Mouse (Mus musculus): ENCODE data around the gene Timp2. TPM values are rescaled to one million over a fixed set of nuclear protein-coding genes. Genes with fewer than 3 reads are reported as not detected.

Timp2 gene
- polyA plus RNA-seq, 1 experiment, result 186 TPM

DNA sequence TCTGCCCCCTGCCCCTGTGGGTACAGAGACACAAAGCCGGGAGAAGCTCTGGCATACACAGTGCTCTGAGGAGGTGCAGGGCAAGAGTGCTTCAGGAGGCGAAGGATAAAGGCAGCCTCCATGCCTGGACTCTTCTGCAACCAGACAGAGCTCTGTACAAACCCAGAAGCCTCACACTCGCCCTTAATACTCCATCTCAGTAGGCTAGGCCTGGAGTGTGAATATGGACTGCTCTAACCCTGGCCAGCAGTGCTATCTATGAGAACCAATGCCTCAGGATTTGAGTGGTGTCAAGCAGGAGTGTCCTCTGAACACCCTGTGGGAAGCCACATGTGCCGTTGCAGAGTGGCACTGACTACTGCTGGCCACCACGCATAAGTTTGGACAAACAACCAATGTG lies 26.6 kb downstream of the Timp2 start:
- TF ChIP-seq POLR2A (IDR thresholded peaks at IDR 0.05; ENCODE audit: extremely low read depth, insufficient read depth, low read length), result no peak
- no peak for TF ChIP-seq CTCF (IDR thresholded peaks at IDR 0.05; ENCODE audit: extremely low read depth, insufficient read depth, low read length)
- Histone ChIP-seq H3K27ac (ENCODE audit: insufficient read depth, low read length) (no peak overlapping the region), H3K4me1 (ENCODE audit: control insufficient read depth, insufficient read depth, low read length) (peaks cover 23% of the 10 kb centered on the region), H3K4me3 (ENCODE audit: insufficient read depth, low read length) (no peak overlapping the region)

DNA sequence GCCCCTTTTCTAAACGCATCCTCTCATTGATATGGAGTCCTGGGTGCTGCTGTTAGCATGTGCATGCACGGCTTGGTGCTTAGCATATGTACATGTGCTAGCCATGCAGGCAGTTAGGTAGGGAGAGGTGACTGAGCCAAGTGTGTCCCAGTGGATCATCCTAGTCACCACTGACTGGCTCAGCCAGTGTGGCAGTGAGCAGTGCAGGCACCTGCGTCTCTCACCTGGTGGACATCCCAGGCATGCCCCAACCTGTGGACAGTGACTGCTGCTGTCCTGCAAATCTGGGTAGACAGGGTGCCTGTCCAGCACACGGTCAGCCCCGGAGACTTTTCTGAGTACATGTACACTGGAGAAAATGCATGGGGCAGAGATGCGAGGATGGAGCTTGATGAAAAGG lies 27.0 kb downstream of the Timp2 start:
- Histone ChIP-seq H3K27ac (ENCODE audit: insufficient read depth, low read length) (no peak overlapping the region), H3K4me3 (ENCODE audit: insufficient read depth, low read length) (no peak overlapping the region), H3K4me1 (ENCODE audit: control insufficient read depth, insufficient read depth, low read length) (peaks cover 23% of the 10 kb centered on the region)
- no peak for TF ChIP-seq POLR2A (IDR thresholded peaks at IDR 0.05; ENCODE audit: extremely low read depth, insufficient read depth, low read length)
- TF ChIP-seq CTCF (IDR thresholded peaks at IDR 0.05; ENCODE audit: extremely low read depth, insufficient read depth, low read length), result no peak

DNA sequence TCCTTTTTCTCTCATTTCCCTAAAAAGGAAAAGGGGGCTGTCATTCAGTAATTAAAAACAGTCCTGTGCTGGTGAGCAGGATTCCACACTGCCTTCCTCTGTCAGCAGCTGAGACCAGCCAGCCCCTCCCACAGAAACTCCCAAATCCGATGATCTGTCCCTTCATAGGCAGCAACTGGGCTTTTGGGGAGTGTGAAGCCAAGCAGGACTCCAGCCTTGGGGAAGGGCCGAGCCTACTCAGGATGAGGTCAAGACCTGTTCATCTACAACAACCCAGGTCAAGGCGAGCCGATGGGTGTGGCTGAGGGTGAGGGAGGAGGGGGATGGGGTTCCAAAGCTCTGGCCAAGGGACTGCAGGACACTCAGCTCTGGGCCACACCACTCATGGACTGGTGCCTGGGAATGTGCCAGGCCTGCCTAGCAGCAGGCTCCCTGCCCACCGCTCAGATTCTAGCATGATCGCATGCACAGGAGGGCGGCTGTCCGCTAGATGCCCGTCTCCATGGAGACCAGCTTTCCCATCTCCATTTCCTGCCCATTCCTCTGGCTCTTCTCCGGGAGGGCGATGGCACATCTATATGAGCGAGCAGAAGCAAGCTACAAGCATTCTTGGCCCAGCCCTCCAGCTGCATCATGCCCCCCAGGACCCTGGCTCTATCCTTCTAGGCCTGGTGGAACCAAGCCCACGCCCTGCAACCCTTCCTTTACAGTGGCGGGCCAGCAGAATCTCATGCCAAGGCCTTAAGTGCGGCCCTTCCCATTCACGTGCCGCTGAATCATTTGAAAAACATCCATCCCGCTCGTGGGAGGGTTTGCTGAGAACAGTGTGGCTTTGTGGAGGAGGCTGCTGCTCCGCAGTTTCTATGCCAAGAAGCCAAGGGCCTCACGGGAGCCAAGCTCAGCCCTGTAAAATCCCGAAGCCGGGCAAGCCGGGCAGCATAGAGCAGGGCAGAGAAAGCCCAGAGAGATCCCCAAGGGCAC lies 28.3 kb downstream of the Timp2 start:
- no peak overlapping the region for H3K4me3 ChIP-seq (ENCODE audit: insufficient read depth, low read length)
- H3K27ac ChIP-seq (ENCODE audit: insufficient read depth, low read length), result peak overlapping the region; percentile 79
- H3K4me1 ChIP-seq (ENCODE audit: control insufficient read depth, insufficient read depth, low read length), result peaks cover 23% of the 10 kb centered on the region
- TF ChIP-seq POLR2A (IDR thresholded peaks at IDR 0.05; ENCODE audit: extremely low read depth, insufficient read depth, low read length) (0 out of 2 replicates have a peak, but pooled peaks have one; percentile 17), CTCF (IDR thresholded peaks at IDR 0.05; ENCODE audit: extremely low read depth, insufficient read depth, low read length) (no peak)

DNA sequence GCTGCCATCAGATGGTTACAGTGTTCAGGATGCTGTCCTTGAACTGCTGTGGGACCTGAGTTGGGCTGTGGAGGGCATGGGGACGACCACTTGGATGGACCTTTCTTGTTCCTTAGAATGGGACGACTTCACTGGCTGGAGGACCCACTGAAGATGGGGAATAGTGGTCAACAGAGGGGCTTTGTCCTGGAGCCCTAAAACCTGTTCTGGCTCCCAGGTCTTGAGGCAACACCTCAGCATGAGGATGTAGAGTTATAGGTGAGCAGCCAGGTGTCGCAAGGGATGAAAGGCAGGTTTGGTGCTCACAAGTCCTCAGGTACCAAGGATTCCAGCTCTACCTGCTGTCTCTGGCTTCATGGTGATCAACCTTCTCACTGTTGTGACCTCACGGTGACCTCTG lies 29.0 kb downstream of the Timp2 start:
- Histone ChIP-seq H3K4me1 (ENCODE audit: control insufficient read depth, insufficient read depth, low read length) (peaks cover 25% of the 10 kb centered on the region), H3K4me3 (ENCODE audit: insufficient read depth, low read length) (no peak overlapping the region), H3K27ac (ENCODE audit: insufficient read depth, low read length) (no peak overlapping the region)
- no peak for TF ChIP-seq POLR2A (IDR thresholded peaks at IDR 0.05; ENCODE audit: extremely low read depth, insufficient read depth, low read length)

DNA sequence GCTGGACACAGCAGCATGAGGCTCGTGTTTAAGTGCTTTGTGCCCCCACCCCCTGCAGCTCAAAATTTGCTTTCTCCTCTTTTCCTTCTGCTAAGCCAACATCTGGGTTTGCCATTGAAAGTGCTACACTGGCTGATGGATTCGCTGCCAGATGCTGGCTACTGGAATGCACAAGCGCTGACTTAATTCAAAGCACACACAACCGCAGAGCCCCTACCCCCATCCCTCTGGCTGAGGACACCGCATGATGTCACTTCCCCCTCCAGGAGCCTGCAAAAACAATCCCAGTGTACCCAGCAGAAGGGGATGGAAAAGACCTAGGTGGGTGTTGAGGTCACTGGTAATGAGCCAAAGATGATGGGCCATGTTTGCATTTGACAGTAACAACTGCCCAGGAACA lies 31.0 kb downstream of the Timp2 start:
- no peak for TF ChIP-seq POLR2A (IDR thresholded peaks at IDR 0.05; ENCODE audit: extremely low read depth, insufficient read depth, low read length)
- TF ChIP-seq CTCF (IDR thresholded peaks at IDR 0.05; ENCODE audit: extremely low read depth, insufficient read depth, low read length), result no peak
- peaks cover 20% of the 10 kb centered on the region for H3K4me1 ChIP-seq (ENCODE audit: control insufficient read depth, insufficient read depth, low read length)
- no peak overlapping the region for H3K4me3 ChIP-seq (ENCODE audit: insufficient read depth, low read length)
- H3K27ac ChIP-seq (ENCODE audit: insufficient read depth, low read length), result no peak overlapping the region

DNA sequence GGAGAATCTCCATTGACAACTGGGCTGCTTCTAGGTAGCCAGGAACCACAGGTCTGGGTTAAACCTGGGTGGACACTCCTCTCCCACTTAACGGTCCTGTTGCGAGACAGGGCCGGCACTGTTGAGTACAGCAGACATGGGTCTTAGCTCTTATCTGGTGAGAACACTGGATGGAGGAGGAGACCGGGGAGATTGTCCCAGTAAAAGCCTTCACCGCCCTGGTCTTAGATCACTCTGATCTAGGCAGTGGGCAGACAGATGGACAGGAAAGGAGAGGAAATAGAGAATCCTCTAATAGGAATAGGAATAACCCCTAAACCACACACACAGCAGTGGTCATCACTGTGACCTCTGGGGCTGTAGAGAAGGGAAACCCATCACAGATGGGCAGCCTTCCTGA lies 31.6 kb downstream of the Timp2 start:
- no peak for TF ChIP-seq POLR2A (IDR thresholded peaks at IDR 0.05; ENCODE audit: extremely low read depth, insufficient read depth, low read length)
- no peak for TF ChIP-seq CTCF (IDR thresholded peaks at IDR 0.05; ENCODE audit: extremely low read depth, insufficient read depth, low read length)
- H3K4me1 ChIP-seq (ENCODE audit: control insufficient read depth, insufficient read depth, low read length), result peaks cover 20% of the 10 kb centered on the region
- no peak overlapping the region for H3K4me3 ChIP-seq (ENCODE audit: insufficient read depth, low read length)
- no peak overlapping the region for H3K27ac ChIP-seq (ENCODE audit: insufficient read depth, low read length)

DNA sequence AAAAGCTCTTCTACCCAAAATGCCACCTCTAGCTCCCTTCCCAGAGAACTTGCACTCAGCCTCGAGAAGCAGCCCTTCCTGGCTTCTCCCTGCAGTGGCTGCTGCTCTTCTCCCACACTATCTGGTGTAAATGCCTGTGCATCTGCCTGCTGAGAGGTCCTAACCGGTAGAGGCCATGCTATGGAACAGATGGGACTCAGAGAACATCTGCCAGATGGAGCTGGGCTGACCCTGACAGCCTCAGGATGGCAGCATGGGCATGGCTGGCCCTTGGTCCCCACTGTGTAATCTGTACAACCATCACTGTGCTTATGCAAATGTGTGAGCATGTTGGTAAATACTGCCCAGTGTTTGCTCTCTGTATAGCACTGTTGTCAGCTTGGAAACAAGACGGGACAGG lies 32.9 kb downstream of the Timp2 start:
- H3K4me3 ChIP-seq (ENCODE audit: insufficient read depth, low read length), result no peak overlapping the region
- peaks cover 10% of the 10 kb centered on the region for H3K4me1 ChIP-seq (ENCODE audit: control insufficient read depth, insufficient read depth, low read length)
- H3K27ac ChIP-seq (ENCODE audit: insufficient read depth, low read length), result no peak overlapping the region
- TF ChIP-seq CTCF (IDR thresholded peaks at IDR 0.05; ENCODE audit: extremely low read depth, insufficient read depth, low read length) (peak; percentile 26; the same call in 1 of the 2 replicates), POLR2A (IDR thresholded peaks at IDR 0.05; ENCODE audit: extremely low read depth, insufficient read depth, low read length) (no peak)

DNA sequence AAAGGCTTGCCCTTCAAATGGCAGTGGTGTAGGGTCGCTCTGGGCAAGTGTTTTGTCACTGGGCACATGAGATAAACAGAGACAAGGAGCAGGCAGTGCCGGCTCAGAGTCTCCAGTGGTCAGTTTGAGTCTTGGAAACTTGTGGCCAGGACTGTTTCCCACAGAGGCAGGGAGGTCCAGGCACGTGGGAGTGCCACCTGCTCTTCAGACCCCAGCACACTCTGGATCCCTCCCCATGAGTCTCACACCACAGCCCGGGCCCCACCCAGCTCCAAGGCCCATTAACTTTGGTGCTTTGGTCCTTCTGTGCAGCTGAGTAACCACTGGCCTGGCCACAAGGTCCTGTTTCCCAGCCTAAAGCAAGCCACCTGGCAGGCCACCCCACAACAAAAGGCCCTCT lies 33.6 kb downstream of the Timp2 start:
- no peak overlapping the region for H3K4me3 ChIP-seq (ENCODE audit: insufficient read depth, low read length)
- TF ChIP-seq CTCF (IDR thresholded peaks at IDR 0.05; ENCODE audit: extremely low read depth, insufficient read depth, low read length), result no peak
- no peak for TF ChIP-seq POLR2A (IDR thresholded peaks at IDR 0.05; ENCODE audit: extremely low read depth, insufficient read depth, low read length)
- peaks cover 7% of the 10 kb centered on the region for H3K4me1 ChIP-seq (ENCODE audit: control insufficient read depth, insufficient read depth, low read length)
- H3K27ac ChIP-seq (ENCODE audit: insufficient read depth, low read length), result no peak overlapping the region

DNA sequence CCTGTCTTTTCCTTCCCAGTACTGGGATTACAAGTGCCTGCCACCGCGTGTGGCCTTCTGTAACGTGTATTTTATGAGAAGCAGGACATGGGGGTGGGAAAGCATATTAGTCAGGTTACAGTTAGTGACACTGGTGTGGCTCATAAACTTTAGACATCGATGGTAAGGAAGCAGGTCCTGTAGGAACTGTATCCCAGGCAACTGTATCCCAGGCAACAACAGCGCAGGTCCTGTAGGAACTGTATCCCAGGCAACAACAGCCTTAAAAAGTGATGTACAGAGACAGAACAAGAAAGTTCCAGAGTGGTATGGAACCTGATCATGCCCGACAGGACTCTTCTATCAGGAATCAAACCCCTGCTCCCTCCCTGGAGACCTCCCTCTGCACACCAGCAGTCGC lies 34.0 kb downstream of the Timp2 start:
- Histone ChIP-seq H3K4me3 (ENCODE audit: insufficient read depth, low read length) (no peak overlapping the region), H3K27ac (ENCODE audit: insufficient read depth, low read length) (no peak overlapping the region)
- TF ChIP-seq POLR2A (IDR thresholded peaks at IDR 0.05; ENCODE audit: extremely low read depth, insufficient read depth, low read length), result no peak
- TF ChIP-seq CTCF (IDR thresholded peaks at IDR 0.05; ENCODE audit: extremely low read depth, insufficient read depth, low read length), result no peak

DNA sequence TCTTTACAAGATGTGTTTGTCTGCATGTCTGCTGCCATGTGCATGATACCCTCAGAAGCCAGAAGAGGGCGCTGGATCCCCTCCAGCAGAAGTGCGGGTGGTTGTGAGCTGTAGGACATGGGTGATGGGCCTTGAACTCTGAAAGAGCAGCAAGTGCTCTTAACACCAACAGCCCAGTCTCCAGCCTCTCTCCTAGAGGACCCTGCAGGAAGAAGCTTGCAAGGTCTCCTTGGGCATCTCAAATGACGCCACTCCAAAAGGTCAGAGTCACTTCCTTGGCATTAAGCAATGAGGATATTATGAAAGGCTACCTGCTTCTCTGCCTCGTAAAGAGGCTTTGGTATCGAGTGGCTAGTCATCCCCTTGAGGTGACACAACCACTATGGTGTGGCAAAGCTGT lies 36.9 kb downstream of the Timp2 start:
- TF ChIP-seq CTCF (IDR thresholded peaks at IDR 0.05; ENCODE audit: extremely low read depth, insufficient read depth, low read length) (peak; percentile 61), POLR2A (IDR thresholded peaks at IDR 0.05; ENCODE audit: extremely low read depth, insufficient read depth, low read length) (no peak)
- no peak overlapping the region for H3K27ac ChIP-seq (ENCODE audit: insufficient read depth, low read length)
- H3K4me3 ChIP-seq (ENCODE audit: insufficient read depth, low read length), result no peak overlapping the region
- peaks cover 5% of the 10 kb centered on the region for H3K4me1 ChIP-seq (ENCODE audit: control insufficient read depth, insufficient read depth, low read length)

More for the DNA sequence above, 34.0 kb downstream of the Timp2 start:
- H3K4me1 ChIP-seq (ENCODE audit: control insufficient read depth, insufficient read depth, low read length), result peaks cover 5% of the 10 kb centered on the region
